Mouse (Mus musculus) common myeloid progenitor, adult 5-6 weeks (primary cell): Measurements from ENCODE around the gene Fndc9. TPM values are rescaled to one million over a fixed set of nuclear protein-coding genes. Genes with fewer than 3 reads are reported as not detected.
A peak's percentile ranks its signal among the peaks of the same experiment; 100 is the strongest.

Experiments used
- ATAC-seq: replicated peaks from 2 replicates; pipeline ENCODE4 v1.8.0; 2016; ENCODE audit warnings: low read depth, mild to moderate bottlenecking, moderate TSS enrichment, inconsistent platforms; ENCODE audit not compliant: poor library complexity, severe bottlenecking
- total RNA-seq: library from RNA; stranded (forward); fragments of 200-1000, 187-1606 nt; gene quantifications from 2 replicates; pipeline ENCODE4 v1.2.3, GENCODE M21; 2017

Gene Fndc9
- total RNA-seq: 0.23 TPM in 1 of 2 replicates, not detected in the other

DNA sequence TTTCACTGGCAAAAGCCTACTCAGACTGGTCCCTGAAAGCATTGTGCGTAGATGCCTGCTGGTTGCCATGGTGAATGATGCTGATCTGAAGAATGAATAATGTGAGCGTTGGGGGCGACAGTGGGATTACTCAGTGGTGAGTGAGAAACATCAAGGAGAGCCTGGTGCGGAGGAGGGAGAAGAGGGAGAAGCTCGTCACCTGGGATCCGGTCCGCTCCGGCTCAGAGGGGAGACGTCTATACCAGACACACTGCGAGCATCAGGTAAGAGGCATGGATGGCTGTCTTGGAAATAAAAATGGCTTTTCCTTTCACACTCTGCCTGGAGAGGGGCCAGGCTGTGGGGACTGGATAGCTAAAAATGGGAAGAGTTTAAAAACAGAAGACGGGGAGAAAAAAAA lies at the start of gene Fndc9:
TSS of gene Fndc9 (plus strand) at position 198 of the 400 bp plus-strand sequence.
- no peak for ATAC-seq

DNA sequence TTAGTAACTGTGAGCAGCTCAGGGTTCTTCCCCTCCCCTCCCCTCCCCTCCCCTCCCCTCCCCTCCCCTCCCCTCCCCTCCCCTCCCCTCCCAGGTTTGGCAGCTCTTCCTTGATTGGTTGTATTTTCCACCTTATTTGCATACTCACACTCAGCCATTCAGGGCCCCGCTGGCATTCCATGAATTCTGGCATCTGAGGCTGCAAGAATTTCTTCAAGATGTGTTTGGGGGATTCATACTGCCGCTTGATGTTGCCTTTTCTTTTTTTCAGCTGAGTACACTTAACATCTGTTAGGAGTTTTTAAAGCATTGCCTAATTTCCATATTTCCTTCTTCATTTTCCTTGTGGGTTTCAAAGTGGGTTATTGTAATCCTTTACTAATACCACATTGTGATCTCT lies 47.0 kb upstream of the Fndc9 start:
- ATAC-seq: no peak

GRCm38 (mm10) chr11:46194175-46194574 lies 41.2 kb upstream of the Fndc9 start:
- ATAC-seq: no peak

- no peak for ATAC-seq
Measured at GRCm38 (mm10) chr11:46200664-46201063, 34.7 kb upstream of the Fndc9 start.

DNA sequence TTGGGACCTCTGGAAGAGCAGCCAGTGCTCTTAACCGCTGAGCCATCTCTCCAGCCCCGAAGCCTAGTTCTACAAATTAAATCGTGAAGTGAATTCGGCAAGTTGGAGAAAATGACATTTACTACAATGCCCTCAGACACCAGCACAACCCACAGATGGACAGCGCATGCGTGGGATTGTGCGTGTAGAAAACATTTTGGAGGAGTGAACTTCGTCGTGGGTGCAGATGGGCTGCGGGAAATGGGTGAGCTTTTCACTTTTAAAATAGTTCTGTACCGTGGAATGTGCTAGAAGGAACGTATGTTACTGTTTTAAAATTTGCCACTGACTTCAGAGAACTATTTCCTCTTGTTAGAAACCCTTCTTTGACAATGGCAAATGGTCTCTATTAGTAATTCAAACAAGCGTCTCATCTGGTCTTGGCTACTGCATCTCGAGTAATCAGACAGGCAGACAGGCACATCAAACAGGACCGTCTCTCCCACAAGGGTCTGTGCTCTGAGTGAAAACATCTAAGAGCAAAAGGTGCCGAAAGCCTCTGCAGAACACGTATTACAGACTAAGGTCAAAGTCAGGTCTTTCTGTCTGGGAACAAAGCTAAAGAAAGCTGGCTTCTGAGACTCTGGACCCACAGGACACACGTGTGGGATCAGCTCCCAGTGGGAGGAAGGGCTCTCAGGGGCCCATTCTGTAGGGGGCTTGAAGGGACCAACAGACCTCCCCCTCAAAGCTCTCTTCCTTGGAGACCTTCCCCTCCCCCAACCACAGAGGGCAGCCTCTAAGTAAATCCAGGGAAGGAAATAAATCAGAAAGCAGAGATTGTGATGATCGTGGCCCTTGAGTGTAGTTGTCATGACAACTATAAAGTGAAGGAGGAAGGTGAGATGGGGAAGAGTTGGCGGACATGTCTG lies 33.4 kb upstream of the Fndc9 start:
- ATAC-seq: no peak

- no peak for ATAC-seq
Measured at GRCm38 (mm10) chr11:46202547-46202887, 32.8 kb upstream of the Fndc9 start.

- ATAC-seq: no peak
Measured at GRCm38 (mm10) chr11:46204841-46205240, 30.5 kb upstream of the Fndc9 start.

GRCm38 (mm10) chr11:46205639-46206409 lies 29.5 kb upstream of the Fndc9 start:
- ATAC-seq: no peak

- ATAC-seq: no peak
Measured at GRCm38 (mm10) chr11:46209884-46210283, 25.4 kb upstream of the Fndc9 start.

DNA sequence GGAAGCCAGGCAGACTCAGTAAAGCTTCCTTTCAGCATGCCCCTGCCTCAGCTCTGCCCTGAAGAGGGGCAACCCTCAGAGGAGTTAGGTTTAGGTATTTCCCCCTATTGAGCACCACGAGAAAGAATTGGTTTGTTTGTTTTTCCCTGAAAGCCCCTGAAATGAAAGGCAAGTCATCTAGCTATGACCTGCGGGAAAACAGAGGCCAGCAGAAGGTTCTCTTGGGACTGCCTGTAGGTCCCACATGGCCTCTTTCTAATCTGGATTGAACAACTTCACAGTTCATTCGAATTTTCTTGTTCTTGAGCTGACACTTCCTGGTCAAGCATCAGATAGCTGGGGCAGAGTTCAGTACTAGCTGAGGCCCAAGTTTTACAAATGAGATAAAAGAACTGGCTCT lies 23.5 kb upstream of the Fndc9 start:
- no peak for ATAC-seq

DNA sequence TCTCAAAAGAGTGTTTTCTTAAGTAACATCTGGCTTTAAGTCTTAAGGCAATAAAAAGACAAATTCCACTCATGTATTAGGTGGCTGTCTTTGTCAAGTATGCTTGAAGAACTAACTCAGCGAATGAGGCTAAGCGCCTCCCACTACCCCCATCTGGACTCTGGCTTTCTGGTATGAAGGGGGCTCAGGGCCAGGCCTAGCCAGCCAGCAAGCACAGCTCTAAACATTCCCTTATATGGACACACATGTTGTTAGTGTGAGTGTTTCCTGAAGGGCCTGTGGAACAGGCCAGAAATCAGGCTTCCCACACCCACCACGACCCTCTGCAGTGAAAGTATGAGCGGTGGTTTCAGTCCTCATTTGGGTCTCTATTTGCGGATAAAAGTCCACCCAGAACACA lies 21.5 kb upstream of the Fndc9 start:
- ATAC-seq: no peak

GRCm38 (mm10) chr11:46214368-46215230 lies 20.7 kb upstream of the Fndc9 start:
- ATAC-seq: no peak

- peak; percentile 85 for ATAC-seq
Measured at GRCm38 (mm10) chr11:46215354-46215753, 20.0 kb upstream of the Fndc9 start.

- ATAC-seq: no peak; the same call in 1 of the 2 replicates
Measured at GRCm38 (mm10) chr11:46216669-46217068, 18.7 kb upstream of the Fndc9 start.

GRCm38 (mm10) chr11:46217686-46218085 lies 17.6 kb upstream of the Fndc9 start:
- ATAC-seq: no peak

GRCm38 (mm10) chr11:46218584-46218983 lies 16.7 kb upstream of the Fndc9 start:
- no peak for ATAC-seq

- ATAC-seq: no peak
Measured at GRCm38 (mm10) chr11:46219380-46219779, 16.0 kb upstream of the Fndc9 start.

DNA sequence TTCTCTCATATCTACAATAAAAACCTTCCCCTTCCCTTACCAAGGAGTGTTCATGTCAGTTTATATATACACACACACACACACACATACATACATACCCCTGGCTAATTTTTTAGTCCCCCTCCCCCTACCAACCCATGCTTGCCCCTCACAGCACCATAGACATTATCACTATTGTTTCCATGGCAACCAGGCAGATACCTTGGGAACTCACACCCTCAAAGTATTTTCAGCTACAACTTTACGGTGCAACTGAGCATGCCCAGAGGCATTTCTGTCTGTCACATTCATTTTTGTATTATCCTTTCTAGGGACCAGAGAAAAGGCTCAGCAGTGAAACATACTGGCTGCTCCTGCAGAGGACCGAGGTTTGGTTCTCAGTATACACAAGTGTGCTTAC lies 15.1 kb upstream of the Fndc9 start:
- no peak for ATAC-seq

GRCm38 (mm10) chr11:46223575-46223974 lies 11.8 kb upstream of the Fndc9 start:
- ATAC-seq: no peak

- ATAC-seq: no peak
Measured at GRCm38 (mm10) chr11:46225345-46225744, 10.0 kb upstream of the Fndc9 start.
